Mouse (Mus musculus) testis, postnatal 14 days (tissue): Measurements from ENCODE around the gene Pcp4.

Source experiments
- DNase-seq: peaks from one replicate; pipeline ENCODE4 v3.0.0; 2021; ENCODE audit warnings: low spot score

Pcp4 gene

DNA sequence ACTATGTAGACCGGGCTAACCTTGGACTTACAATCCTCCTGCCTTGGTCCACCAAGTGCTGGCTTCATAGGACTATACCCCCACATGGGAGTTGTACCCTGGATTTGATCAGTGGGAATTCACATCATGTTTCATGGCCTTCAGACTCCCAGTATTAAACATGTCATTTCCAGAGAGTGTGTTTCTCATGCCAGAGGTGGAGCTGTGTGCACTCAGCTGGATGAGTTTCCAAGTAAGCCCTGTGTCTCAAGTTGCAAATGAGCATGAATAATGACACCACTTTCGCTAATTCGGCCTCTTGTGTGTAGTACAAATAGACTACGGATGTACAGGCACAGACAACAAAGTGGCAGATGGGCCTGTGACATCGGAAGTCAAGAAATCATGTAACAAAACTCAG, 20.6 kb downstream of the Pcp4 start:
- DNase-seq, result no peak

DNA sequence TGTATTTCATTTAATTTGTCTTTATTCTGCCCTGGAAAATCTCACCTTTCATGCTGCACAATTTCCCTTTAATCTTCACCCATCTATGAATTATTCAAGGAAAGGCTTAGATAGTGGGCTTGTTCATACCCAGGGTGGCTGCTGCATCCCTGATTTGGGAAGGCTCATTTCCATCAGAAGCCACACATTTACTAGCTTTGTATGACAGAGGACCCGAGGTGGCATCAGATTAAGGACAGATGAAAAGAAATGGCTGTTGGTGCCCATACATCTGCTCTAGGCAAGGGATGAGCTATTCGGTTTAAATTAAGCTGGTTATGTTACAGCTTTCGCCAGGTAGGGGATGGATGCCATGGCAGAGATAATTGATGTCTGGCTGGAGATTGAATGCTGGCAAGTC, 24.1 kb downstream of the Pcp4 start:
- DNase-seq, result no peak

DNA sequence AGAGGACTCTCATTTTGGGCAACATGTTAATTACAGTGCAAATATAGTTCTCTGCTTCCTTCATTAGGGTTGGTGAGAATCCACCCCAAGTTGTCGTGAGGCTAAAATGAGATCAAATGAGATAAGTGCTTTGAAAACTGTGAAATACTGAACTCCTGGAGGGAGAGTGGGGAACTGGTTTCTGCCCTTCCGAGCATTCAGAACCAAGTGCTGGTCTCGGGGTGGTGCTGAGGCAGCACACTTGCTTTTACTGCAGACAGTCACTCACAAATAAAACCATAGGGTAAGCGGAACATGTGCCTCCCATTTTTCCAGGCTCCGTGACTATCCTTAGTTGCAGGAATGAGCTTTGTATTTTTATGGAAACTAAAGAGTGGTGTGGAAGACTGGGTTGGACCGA, 26.7 kb downstream of the Pcp4 start:
- no peak for DNase-seq

DNA sequence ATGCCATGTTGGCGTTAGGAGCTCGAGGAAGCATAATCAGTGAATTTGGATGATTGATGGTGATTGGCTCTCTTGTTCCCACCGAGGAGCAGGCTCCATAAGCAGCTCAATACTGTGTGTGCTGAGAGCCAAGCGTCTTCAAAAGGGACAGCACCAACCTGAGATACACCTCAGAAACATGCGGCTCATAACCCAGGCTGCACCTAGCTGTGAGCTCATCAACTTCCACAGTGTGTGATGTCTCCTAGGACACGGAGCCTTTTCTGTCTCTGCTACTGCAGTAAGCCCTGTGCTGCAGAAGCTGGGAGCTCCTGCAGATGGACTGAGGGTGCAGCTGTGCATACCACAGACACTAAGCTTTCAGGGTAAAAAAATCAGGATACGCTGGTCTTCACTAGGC, 31.5 kb downstream of the Pcp4 start:
- DNase-seq, result no peak

DNA sequence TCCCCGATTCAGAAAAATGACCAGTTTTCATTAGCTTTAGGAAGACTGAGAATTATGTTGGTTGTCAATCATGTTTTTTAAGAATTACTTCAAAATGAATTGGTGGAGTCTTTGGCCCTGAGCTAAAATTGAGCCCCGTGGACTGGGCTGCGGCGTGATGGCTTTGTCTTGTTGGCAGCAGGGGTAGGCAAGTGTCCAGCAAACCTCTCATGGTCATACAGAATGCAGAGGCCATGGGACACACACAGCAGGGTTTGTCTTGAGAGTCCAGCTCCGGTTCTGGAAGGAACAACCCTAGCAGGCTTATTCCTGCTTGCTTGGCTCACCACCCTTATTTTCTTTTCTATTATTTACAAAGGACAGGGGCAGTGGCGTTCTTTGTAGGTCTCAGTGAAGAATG, 33.8 kb downstream of the Pcp4 start:
- DNase-seq, result no peak

DNA sequence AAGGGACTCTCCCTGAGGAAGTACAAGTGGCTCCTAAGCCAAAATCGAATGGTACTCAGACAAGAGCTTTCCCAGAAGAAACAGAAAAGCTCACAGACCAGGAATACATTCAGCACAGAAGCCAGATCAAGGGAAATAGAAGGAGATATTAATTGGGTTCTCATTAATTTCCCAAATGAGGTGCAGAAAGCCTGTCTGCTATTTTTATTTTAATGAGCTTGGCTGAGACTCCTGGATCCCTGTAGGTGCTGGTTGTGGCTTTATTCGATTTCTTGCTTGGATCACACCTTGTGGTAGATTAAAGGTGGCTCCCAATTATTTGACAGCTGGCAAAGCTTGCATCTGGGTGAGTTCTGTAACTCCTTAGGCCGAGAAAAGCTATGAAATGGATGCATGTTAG, 35.2 kb downstream of the Pcp4 start:
- no peak for DNase-seq

DNA sequence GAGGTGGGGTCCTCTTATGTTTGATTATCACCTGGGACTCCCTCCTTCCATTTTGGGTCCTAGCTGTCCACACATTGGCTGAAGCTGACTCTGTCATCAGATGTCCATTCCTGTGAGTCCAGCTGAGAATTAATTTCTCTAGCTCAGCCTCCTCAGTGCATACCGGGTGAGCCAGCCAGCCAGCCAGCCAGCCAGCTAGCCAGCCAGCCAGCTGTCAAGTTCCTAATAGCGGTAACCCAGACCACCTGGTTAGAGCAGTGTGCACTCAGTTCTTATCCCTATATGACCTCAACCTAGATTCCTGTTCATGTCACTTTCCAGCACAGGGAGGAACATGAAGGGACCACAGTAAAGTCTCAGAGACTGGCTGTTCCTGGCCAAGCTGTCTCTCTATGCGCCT, 47.1 kb downstream of the Pcp4 start:
- no peak for DNase-seq

DNA sequence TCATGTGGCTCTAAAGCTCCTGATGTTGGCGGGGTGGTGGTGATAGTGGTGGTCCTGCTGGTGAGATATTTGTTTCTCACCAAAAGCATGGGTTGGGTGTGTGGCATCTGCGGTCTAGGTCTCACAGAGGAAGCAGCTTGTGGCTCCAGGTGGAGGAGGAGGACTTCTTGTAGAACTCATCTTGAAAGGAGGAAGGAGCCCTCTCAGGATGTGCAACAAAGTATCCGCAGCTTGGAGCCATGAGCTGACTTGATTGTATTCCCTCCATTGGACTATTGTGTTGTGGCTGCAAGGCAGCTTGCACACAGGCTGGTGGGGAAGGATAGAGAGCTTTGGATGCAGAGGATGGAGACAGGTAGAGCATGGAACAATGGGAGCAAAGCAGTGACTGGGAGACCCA, 60.1 kb downstream of the Pcp4 start:
- DNase-seq, result peak; percentile 71

DNA sequence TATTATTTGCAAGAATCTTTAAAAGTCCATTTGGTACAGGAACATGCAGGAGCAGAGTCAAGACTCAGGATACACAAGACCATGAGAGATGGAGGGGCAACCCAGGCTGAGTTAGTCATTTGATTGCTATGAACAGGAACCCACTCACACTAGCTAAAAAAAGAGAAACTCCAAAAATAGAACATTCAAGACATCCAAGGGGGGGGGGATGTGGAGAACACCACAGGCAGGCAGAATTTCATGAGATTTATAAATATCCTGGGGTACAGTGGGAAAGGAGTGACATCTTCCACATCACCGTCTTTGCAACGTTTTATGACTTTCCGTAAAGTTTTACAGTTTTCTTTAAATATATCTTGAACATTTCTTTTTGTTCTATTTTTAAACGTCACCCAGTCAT, 61.1 kb downstream of the Pcp4 start:
- DNase-seq, result no peak

DNA sequence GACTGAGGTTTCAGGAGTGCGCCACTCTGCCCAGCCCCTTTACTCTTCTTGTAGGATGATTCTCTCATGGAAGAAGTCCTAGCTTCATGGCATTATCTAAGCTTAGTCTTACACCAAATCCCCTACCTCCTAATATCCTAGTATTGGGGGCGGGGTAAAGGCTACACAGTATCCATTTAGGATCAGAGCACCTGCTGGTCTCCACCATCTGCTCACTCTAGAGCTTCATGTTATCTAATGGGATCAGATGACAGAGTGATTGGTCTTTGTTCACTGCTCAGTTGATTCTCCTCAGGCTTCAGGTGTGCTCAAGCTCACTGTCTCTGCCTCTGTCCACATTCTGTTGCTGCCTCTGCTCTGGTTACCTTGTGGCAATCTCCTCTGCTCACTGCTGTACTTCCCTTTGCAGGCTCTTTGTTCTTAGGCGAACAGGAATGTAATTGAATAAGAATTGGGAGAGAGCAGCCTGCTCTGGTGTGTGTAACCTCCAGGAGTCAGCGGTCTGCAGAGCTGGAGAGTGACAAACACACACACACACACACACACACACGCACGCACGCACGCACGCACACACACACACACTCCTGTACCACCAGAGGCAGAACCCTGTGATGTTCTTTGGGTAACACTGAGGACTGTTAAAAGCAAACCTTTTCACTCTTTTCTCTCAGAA, 62.6 kb downstream of the Pcp4 start:
- peak; percentile 54 for DNase-seq

DNA sequence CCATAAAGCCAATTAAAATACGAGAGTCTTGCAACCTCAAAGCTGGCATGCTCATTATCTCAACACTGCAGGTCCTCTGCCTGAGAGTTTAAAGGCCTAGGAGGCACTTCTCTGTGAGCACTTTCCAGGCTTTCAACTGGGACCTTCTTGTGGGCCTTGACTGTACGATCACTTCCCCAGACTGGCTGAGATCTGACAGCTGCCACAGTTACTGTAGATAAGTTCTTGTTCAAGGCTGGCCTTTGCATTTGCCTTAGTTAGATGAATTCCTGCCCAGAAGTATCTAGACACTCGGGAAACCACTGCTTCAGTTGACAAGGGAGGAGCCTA, 63.1 kb downstream of the Pcp4 start:
- DNase-seq, result no peak

DNA sequence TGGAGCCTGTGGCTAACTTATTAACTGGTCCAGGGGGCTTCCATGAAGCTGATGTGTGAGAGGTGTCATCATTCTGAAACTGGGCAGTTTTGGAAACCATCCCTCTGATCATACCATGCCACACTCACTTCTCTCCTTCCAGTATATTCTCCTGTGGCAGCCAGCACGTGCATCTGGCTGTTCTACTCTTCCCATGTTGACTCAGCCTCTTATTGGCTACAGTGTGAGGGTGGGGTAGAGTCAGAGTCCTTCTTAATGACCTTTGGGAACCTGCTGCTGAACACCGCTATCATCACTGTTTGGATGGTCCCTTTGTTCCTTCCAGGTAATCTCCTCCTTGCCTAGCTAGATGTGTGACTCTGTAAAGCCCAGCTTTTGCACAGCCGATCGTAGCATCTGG, 63.6 kb downstream of the Pcp4 start:
- no peak for DNase-seq

DNA sequence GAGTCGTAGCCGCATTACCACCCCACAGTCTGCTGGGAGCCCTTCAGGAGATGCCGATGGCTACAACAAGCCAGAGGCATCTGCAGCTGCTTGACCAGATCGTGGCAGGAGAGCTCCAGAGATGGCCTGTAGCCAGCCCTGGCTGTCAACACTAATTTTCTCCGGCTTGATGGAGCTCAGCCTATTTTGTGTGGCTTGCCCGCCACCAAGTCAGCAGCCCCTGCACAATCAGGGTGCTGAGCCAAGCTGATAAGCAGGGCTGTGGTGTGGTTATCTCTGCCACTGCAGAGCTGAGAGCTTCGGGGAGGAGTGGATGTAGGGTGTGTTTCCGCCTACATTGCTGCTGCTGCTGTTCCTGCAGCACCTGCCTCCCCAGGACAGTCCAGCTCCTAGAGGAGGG, 66.3 kb downstream of the Pcp4 start:
- DNase-seq, result no peak

DNA sequence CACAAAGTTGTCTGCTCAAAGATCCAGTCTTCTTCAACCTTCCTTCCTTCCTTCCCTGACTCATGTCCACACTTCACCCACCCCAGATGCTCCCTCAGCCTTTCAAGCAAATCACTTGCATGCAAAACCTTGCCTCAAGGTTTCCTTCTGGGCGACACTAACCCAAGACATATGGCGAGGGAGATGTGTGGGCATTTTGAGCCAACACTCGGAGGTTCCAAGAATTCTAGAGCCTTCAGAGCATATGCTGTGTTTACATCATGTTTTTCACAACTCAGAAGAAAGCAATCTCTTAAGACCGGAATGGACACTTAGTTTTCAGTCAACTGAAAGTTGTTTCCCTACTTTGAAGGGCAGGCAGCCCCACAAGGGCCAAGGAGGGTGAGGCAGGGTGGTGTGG, 67.9 kb downstream of the Pcp4 start:
- DNase-seq, result no peak

DNA sequence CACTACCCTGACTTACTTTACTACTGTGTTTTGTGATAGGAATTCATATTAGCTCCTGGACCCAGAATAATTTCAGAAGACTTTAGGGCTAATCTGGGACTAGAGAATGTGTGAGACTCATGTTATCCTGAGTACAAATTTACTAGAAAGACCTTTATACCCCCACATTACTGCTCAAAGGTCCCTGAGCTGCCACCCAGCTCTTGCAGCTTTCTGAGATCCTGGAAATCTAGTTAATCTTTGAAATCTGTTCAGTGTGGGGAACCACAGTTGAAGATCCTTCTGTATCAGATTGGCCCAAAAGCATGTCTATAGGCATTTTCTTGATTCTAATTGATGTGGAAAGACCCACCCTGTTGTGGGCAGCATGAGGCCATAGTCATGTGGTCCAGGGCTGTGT, 69.0 kb downstream of the Pcp4 start:
- DNase-seq, result no peak

DNA sequence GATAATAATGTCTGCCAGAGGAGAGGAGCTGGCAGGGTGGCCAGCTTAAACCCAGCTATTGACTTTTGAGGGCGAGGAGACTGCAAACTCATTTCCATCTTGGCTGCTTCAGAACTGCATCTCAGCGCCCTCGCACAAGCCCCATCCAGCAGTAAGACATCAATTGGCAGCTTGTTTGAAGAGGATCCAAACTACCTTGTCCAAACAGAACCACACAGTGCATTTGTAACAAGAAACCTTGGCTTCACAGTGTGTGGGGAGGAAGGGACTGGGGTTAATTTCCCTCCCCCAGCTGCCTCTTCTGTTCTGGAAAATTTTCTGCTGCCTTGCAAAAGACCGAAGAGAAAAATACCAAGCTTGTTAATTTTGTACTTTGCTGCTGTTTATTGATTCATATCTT, 71.7 kb downstream of the Pcp4 start:
- DNase-seq, result no peak

DNA sequence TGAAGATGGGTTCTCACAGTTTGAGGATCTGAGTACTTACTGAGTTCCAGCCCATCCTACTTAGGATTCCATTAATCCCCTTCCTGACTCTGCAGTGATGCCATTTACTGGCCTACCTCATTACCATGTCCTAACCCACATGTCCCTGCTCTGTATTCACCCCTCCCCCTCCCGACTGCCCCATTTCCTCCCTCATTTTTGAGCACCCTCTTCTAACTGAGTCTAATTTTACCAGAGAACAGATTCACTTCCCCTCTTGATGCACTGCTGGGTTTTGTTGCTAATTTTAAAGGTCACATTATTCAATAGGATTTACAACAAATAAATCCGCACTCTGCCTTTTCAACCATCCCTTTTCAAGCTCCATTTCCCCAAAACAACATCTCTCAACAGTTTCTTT, 73.7 kb downstream of the Pcp4 start:
- DNase-seq, result no peak

DNA sequence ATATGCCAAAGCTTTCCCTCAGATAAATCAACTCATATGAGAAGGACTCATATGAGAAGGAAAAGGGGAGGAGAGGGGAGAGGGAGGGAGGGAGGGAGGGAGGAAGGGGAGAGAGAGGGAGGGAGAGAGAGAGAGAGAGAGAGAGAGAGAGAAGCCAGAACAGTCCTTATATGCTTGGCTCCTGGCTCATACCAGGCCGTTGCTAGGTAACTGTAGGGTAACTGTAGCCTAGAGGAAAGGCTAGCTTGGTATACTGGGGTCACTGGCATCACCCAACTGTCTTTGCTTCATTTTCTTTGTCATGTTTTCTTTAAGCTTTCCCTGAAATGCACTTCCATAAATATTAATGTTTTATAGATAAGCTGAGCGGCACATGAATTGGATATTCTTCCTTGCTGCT, 85.3 kb downstream of the Pcp4 start:
- DNase-seq, result no peak

DNA sequence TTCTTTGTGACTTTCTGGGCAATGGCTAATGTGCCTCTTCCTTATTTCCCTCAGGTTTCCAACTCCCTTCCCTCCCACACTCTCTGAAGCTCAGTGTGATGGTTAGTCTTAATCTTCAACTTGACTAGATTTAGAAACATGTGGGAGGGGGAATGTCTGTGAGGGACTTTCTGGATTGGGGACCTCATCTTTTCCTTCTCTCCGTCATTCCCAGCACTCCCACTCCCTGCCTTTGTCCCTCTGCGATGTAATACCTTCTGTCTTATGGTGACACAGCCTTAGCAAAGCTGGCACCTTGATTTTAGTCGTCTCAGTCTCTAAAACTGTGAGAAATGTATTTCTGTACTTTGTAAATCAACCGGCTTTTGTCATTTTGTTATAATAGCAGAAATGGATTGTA, 88.0 kb downstream of the Pcp4 start:
- DNase-seq, result no peak

DNA sequence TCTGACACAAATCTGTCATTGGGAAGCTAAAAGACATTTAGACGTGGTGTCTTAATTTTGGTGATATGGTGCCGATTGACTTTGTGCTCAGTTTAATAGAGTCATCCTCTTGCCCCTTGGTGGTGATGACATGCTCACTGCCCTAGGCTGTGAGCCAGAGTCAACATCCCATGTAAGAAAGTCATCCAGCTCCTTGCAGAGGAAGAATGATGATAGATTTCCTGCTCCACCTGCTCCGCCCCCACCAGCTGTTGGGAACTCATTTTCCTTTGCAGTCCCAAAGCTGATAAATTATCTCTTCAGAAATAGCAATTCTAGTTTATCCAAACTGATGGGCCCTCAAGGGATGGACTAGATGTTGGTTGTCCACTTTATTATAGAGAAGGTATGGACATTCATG, 89.2 kb downstream of the Pcp4 start:
- no peak for DNase-seq

DNA sequence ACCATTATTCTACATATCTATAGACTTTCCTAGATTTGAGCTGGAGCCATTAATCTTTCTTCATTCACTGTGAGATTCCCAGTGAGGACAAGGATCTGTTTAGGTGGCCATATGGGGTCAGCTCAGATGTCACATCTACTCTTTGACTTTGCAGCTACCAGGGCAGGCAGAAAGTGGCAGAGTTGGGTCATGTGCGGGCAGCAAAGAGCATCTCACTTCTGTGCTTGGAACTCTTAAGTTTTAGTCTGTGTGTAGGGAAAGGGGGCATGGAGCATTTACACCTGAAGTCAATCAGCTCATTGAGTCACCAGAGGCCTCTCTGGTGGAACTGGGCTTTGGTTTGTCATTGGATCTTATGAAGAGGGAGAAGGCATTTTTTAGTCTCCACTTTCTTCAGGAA, 90.9 kb downstream of the Pcp4 start:
- DNase-seq, result no peak

DNA sequence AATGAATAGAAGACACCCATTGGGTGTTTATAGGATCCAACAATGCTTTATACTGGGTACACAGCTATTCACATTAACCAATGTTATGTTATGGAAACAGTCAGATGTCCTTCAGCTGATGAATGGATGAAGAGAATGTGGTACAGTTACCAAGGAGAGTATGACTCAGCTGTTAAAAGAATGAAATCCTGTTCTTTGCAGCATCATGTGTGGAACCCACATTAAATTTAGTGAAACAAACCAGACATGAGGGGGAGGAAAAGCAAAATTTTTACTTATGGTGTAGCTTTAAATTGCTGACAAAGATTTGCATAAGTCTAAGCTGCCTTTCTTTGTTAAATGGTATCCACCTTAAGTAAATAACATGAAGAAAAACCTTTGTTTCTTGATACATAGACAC, 92.4 kb downstream of the Pcp4 start:
- no peak for DNase-seq

DNA sequence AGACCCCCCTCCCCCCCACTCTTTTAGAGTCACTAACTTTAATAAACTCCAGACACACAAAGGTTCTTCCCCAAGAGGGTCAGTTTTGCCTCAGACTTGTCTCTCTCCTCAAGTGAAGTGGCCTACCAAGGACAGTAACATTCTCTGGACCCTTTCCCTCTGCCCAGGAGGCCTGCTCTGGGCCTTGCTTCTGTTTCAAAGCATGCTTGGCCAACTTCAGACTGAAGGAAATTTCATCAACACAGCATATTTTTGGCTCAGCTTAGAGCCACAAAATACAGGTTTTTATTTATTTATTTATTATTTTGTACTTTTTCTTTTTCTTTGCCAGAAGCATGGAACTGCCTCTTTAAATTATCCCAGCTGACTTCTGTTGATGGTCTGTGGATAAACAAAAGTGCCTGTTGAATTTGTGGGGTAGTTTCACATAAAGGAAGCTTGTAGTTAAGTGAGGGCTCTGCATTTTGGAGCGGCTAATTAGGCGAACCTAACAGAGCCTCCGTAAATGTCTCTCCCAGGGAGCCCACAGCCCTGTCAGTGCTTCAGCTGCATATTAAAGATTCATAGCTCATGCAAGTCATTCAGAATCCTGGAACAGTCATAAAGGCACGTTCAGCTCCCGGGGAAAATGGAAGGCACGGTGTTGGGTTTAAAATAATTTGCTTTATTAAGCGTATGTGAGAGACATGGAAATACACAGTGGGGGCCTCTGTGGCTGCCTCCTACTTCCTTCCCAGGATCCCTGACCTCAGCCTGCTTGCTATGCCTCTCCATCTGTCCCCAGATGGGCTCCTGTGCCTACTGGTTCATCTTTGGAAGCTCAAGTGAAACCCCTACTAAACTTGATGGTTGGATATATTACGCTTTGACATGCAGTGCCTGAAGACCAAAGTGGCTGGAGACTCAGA, 96.2 kb downstream of the Pcp4 start:
- no peak for DNase-seq

DNA sequence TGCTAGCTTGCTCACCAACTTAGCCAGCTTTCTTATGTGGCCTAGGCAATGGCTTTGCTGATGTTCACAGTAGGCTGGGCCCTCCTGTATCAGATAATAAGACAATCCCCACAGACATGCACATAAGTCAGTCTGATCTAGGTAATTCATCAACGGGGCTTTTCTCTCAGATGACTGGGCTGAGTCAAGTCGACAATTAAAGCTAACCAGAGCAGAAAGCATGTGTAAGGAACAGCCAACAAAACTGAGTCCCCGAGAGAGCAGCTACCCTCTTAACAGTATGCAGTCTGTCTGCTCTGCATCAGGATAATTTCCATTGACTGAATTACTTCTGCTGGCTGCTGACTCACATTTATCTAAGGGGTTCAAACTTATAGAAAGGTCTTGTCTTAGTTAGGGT, 100.0 kb downstream of the Pcp4 start:
- no peak for DNase-seq
